Mouse (Mus musculus): ENCODE measurements around the gene Dnajc8. TPM values are rescaled to one million over a fixed set of nuclear protein-coding genes. Genes with fewer than 3 reads are reported as not detected.

Dnajc8 gene
- 143 and 194 TPM in 2 replicates for polyA plus RNA-seq (2016; fragmentation: Nextera tagmentation; extraction: Ambion mirVana)

DNA sequence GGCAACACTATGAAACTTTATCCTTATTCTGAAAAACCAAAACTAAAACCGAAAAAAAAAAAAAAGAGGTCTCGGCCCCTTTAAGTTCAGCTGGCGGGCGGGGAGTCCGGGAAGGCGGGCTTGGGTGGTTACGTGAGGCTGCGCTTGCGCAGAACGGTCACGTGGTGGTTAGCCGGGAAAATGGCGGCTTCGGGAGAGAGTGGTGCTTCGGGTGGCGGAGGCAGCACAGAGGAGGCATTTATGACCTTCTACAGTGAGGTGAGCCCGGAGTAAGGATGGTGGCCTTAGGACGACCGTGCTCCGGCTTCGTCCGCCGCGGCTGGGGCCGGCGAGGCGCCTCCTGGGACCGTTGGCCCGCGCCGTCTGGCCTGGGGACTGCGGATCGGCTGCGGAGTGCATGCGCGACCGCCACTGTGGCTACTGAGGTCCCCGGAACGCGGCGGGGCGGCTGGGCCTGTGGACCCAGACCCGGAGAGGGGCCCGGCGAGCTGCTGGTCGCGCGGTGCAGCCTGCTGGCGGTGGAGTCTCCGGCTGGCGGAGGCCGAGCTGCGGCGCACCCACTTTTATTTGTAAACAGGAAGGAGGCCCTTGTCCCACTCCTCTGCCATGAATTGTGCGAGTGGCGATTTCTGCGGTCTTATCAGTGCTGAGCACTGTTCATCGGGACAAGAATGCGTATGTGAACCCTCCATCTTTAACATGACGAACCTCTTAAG lies at the start of gene Dnajc8:
Gene Dnajc8 (plus strand): TSS at position 145 of the 716 bp plus-strand sequence.
- peaks cover 23% of the 10 kb centered on the region; the same call in 1 of the 2 replicates for H3K4me1 ChIP-seq
- under 1% methylated on average over 60 of the region's 60 CpGs for WGBS

GRCm38 (mm10) chr4:132488521-132488920 lies 46.8 kb upstream of the Dnajc8 start:
- Histone ChIP-seq H3K27me3 (ENCODE audit: insufficient read depth, poor library complexity, severe bottlenecking) (no peaks in the 10 kb centered on the region), H3K4me3 (no peak overlapping the region), H3K27ac (no peak overlapping the region), H3K4me1 (peaks cover 11% of the 10 kb centered on the region; the same call in 1 of the 2 replicates), H3K36me3 (peaks cover 19% of the 10 kb centered on the region), H3K9me3 (no peaks in the 10 kb centered on the region)
- 84% methylated on average over 3 of the region's 3 CpGs for WGBS
- no peak for DNase-seq (ENCODE audit: low spot score)

More for the DNA sequence above, at the start of gene Dnajc8:
- H3K36me3 ChIP-seq: peaks cover 37% of the 10 kb centered on the region
- peak; percentile 96 for DNase-seq (ENCODE audit: low spot score)
- H3K27me3 ChIP-seq (ENCODE audit: insufficient read depth, poor library complexity, severe bottlenecking): no peaks in the 10 kb centered on the region
- no peaks in the 10 kb centered on the region for H3K9me3 ChIP-seq
- H3K27ac ChIP-seq: peak within 1 kb of the TSS; percentile 95
- peak within 1 kb of the TSS; percentile 86 for H3K4me3 ChIP-seq

DNA sequence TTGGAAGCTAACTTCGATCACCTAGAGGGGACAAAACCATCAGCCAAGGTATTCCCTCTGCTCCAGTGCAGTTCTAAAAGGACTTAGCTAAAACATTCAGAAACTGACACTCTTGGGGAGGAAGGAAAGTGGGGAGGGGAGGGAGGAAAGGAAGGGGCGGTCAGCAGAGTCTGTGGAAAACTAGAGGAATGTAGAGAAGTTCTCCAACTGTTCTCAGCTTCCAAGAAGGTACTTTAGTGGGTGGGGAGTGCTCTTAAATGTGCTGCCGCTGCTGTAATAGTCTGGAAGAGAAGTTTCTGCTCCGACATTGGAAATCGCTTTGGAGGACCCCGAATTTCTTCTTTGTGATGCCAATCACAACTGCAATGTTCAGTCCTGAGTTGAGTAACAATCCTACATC lies 46.4 kb upstream of the Dnajc8 start:
- 69% methylated on average over 6 of the region's 6 CpGs for WGBS
- Histone ChIP-seq H3K4me1 (peaks cover 11% of the 10 kb centered on the region; the same call in 1 of the 2 replicates), H3K4me3 (no peak overlapping the region)

DNA sequence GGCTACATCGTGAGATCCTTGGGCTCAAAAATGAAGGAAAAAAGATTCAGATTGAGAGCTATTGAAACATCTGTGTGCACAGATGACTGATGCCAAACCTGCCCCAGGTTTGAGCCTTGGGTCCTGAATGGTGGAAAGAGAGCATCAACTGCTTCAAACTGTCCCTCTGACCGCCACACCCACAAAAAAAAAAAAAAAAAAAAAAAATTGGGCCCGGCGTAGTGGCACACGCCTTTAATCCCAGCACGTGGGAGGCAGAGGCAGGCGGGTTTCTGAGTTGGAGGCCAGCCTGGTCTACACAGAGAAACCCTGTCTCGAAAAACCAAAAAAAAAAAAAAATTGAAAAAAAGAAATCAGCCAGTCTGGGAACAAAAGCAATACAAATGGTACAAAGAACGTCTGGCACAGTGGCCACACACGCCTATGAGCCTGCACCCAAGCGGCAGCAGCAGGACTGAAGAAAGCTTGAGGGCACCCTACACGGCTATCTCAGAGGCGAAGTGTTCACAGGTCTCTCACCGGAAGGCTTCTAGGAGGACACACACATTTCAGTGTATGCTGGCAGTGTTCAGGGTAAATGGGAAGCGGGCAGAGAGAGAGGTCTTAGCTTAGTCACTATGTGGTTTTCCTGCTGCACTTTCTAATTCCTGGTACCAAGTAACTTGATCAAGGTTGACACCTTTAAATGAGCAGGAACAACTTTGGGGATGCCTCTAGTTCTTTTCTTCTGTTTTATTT lies 44.9 kb upstream of the Dnajc8 start:
- H3K4me1 ChIP-seq: peaks cover 11% of the 10 kb centered on the region; the same call in 1 of the 2 replicates
- no peak for DNase-seq (ENCODE audit: low spot score)
- H3K9me3 ChIP-seq: no peaks in the 10 kb centered on the region
- H3K36me3 ChIP-seq: peaks cover 36% of the 10 kb centered on the region
- no peak overlapping the region for H3K4me3 ChIP-seq
- 90% methylated on average over 15 of the region's 15 CpGs for WGBS
- H3K27ac ChIP-seq: no peak overlapping the region
- no peaks in the 10 kb centered on the region for H3K27me3 ChIP-seq (ENCODE audit: insufficient read depth, poor library complexity, severe bottlenecking)

More for the DNA sequence above, 46.4 kb upstream of the Dnajc8 start:
- Histone ChIP-seq H3K27me3 (ENCODE audit: insufficient read depth, poor library complexity, severe bottlenecking) (no peaks in the 10 kb centered on the region), H3K27ac (no peak overlapping the region), H3K9me3 (no peaks in the 10 kb centered on the region), H3K36me3 (peaks cover 23% of the 10 kb centered on the region)
- no peak for DNase-seq (ENCODE audit: low spot score)

GRCm38 (mm10) chr4:132491057-132491456 lies 44.3 kb upstream of the Dnajc8 start:
- H3K27me3 ChIP-seq (ENCODE audit: insufficient read depth, poor library complexity, severe bottlenecking): no peaks in the 10 kb centered on the region
- no peaks in the 10 kb centered on the region for H3K9me3 ChIP-seq
- H3K27ac ChIP-seq: no peak overlapping the region
- peaks cover 11% of the 10 kb centered on the region; the same call in 1 of the 2 replicates for H3K4me1 ChIP-seq
- no peak for DNase-seq (ENCODE audit: low spot score)
- no peak overlapping the region for H3K4me3 ChIP-seq
- 89% methylated on average over 8 of the region's 8 CpGs for WGBS
- H3K36me3 ChIP-seq: peaks cover 42% of the 10 kb centered on the region

GRCm38 (mm10) chr4:132491748-132492147 lies 43.6 kb upstream of the Dnajc8 start:
- H3K27ac ChIP-seq: no peak overlapping the region
- no peak for DNase-seq (ENCODE audit: low spot score)
- H3K27me3 ChIP-seq (ENCODE audit: insufficient read depth, poor library complexity, severe bottlenecking): no peaks in the 10 kb centered on the region
- peaks cover 11% of the 10 kb centered on the region; the same call in 1 of the 2 replicates for H3K4me1 ChIP-seq
- no peak overlapping the region for H3K4me3 ChIP-seq
- 79% methylated on average over 6 of the region's 6 CpGs for WGBS
- H3K9me3 ChIP-seq: no peaks in the 10 kb centered on the region
- H3K36me3 ChIP-seq: peaks cover 44% of the 10 kb centered on the region

- Histone ChIP-seq H3K4me1 (peaks cover 11% of the 10 kb centered on the region; the same call in 1 of the 2 replicates), H3K36me3 (peaks cover 51% of the 10 kb centered on the region), H3K27me3 (ENCODE audit: insufficient read depth, poor library complexity, severe bottlenecking) (no peaks in the 10 kb centered on the region), H3K9me3 (no peaks in the 10 kb centered on the region), H3K27ac (0 out of 2 replicates have a peak overlapping the region, but pooled peaks have one; percentile 18), H3K4me3 (no peak overlapping the region)
- 74% methylated on average over 10 of the region's 10 CpGs for WGBS
- no peak for DNase-seq (ENCODE audit: low spot score)
Measured at GRCm38 (mm10) chr4:132492178-132493060, 42.9 kb upstream of the Dnajc8 start.

GRCm38 (mm10) chr4:132494271-132494918 lies 41.0 kb upstream of the Dnajc8 start:
- 88% methylated on average over 20 of the region's 20 CpGs for WGBS
- peaks cover 11% of the 10 kb centered on the region; the same call in 1 of the 2 replicates for H3K4me1 ChIP-seq
- no peak overlapping the region for H3K27ac ChIP-seq
- H3K36me3 ChIP-seq: peaks cover 67% of the 10 kb centered on the region
- no peak overlapping the region for H3K4me3 ChIP-seq
- no peaks in the 10 kb centered on the region for H3K27me3 ChIP-seq (ENCODE audit: insufficient read depth, poor library complexity, severe bottlenecking)
- no peaks in the 10 kb centered on the region for H3K9me3 ChIP-seq
- DNase-seq (ENCODE audit: low spot score): no peak

DNA sequence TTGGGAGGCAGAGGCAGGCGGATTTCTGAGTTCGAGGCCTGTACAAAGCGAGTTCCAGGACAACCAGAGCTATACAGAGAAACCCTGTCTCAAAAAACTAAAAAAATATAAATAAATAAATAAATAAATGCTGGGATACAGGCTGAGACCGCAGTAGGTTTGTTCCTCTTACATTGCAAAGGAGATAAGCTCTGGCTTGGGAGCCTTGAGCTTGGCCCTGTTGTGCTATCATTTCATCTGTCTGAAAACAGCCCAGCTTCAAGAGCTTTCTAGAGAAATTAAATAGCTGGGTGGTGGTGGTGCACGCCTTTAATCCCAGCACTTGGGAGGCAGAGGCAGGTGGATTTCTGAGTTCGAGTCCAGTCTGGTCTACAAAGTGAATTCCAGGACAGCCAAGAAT lies 33.7 kb upstream of the Dnajc8 start:
- Histone ChIP-seq H3K27me3 (ENCODE audit: insufficient read depth, poor library complexity, severe bottlenecking) (no peaks in the 10 kb centered on the region), H3K36me3 (peaks cover 31% of the 10 kb centered on the region), H3K9me3 (no peaks in the 10 kb centered on the region), H3K4me1 (peaks cover 14% of the 10 kb centered on the region), H3K4me3 (no peak overlapping the region), H3K27ac (no peak overlapping the region)
- no peak for DNase-seq (ENCODE audit: low spot score)
- 92% methylated on average over 6 of the region's 6 CpGs for WGBS

DNA sequence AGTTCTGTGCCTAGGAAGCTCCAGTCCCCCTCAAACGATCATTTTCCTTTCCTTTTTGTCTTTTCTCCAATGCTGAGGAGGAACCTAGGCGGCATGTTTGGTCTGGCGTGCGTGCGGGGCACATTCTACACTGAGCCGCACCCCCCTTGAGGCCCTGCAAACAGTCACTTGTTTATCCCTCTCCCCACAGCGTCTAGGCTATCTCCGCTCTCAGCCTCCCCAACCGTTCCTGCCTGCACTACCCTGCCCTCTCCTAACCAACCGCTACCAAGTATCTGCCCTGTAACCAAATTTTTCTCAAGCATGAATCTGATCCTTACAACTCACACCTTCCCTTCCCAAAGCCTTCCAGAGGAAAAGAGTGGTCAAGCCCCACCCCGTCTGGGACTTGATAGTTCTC lies 32.0 kb upstream of the Dnajc8 start:
- DNase-seq (ENCODE audit: low spot score): no peak
- Histone ChIP-seq H3K4me1 (peaks cover 24% of the 10 kb centered on the region), H3K4me3 (no peak overlapping the region), H3K27ac (0 out of 2 replicates have a peak overlapping the region, but pooled peaks have one; percentile 10), H3K27me3 (ENCODE audit: insufficient read depth, poor library complexity, severe bottlenecking) (no peaks in the 10 kb centered on the region), H3K9me3 (no peaks in the 10 kb centered on the region), H3K36me3 (peaks cover 16% of the 10 kb centered on the region)
- WGBS: 79% methylated on average over 11 of the region's 11 CpGs

DNA sequence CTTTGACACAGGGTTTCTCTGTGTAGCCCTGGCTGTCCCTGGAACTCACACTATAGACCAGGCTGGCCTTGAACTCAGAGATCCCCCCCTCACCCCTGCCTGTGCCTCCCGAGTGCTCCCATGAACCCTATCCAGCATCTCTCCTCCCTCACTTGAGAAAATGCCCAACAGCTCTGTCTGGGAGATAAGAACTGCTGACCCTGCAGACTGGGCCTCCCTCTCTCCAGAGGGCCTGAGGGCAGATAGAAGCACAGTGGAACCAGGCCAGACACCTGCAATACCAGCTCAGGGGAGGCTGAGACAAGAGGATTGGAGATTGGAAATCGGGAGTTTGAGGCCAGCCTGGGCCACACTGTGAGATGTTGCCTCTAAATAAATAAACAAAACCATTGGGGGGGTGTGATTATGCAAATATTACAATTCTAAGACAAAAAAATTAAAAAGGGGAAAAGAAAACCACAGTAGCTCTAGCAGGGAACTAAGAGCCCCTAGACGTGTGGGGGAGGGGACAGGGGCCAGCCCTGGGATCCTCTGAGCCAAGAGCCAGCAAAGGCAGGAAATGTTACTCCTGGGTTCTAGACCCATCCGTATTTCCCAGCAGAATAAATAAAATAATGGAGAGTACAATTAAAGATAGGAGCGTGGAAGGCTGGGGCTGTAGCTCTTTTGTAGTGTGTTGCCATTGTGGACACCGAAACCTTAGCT lies 30.2 kb upstream of the Dnajc8 start:
- Histone ChIP-seq H3K27ac (no peak overlapping the region), H3K9me3 (no peaks in the 10 kb centered on the region), H3K36me3 (0 out of 2 replicates have a peak, but pooled peaks cover 4% of the 10 kb centered on the region), H3K27me3 (ENCODE audit: insufficient read depth, poor library complexity, severe bottlenecking) (no peaks in the 10 kb centered on the region), H3K4me3 (no peak overlapping the region), H3K4me1 (peaks cover 33% of the 10 kb centered on the region)
- no peak for DNase-seq (ENCODE audit: low spot score)
- 46% methylated on average over 6 of the region's 6 CpGs for WGBS

Measured in heart, embryonic 10.5 days (tissue).